Mouse (Mus musculus): Measurements from ENCODE around the gene Adcy1. TPM values are rescaled to one million over a fixed set of nuclear protein-coding genes. Genes with fewer than 3 reads are reported as not detected.

Adcy1 gene
- total RNA-seq, 2 experiments from 2014 or later: 264 to 305 TPM

DNA sequence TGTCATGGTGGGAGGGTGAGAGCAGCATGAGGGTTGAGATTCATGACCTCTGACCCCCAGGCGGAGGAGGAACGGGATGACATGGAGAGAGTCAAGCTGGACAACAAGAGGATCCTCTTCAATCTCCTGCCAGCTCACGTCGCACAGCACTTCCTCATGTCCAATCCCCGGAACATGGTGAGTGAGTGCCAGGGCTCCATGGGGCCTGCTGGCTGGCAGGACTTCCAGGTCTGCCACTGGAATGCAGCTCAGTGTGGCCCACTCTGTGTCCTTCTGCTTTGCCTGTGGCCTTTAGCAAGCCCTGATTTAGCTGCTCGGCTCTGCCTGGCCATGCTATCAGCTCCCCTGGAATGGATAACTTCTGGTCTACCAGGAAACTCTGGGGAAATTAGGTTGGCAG, 96.9 kb downstream of the Adcy1 start:
- intact Hi-C loops (cut with DNase I): loop anchor here (5.0 kb wide), 1 partner anchor 503 kb away; the partner anchor contains the start of gene Ramp3
- DNase-seq (ENCODE audit: low spot score in 2 of 2): no peak

DNA sequence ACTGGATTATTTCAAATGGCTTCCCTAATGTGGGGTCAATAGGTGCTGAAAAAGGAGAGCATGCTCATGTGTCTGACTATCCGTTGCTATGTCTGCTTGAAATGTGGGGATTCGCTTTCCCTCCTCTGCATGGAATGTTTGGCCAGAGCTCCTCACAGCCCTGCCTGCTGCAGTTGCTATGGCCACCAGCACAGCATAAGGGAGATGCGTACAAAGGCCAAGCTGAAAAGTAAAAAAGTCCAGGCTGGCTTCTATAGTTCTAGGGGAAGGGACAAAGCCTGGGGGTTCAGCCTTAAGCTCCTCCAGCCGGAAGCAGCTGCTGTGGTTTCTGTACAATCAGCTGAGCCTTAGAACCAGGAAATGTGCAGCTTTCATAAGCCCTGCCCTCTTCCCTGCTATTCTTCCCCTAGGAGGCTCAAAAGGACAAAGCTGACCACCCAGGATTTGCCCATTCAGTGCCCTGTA, 97.4 kb downstream of the Adcy1 start:
- intact Hi-C loops (cut with DNase I): loop anchor here (5.0 kb wide), 1 partner anchor 503 kb away; the partner anchor contains the start of gene Ramp3
- no peak for DNase-seq (ENCODE audit: low spot score in 2 of 2)

DNA sequence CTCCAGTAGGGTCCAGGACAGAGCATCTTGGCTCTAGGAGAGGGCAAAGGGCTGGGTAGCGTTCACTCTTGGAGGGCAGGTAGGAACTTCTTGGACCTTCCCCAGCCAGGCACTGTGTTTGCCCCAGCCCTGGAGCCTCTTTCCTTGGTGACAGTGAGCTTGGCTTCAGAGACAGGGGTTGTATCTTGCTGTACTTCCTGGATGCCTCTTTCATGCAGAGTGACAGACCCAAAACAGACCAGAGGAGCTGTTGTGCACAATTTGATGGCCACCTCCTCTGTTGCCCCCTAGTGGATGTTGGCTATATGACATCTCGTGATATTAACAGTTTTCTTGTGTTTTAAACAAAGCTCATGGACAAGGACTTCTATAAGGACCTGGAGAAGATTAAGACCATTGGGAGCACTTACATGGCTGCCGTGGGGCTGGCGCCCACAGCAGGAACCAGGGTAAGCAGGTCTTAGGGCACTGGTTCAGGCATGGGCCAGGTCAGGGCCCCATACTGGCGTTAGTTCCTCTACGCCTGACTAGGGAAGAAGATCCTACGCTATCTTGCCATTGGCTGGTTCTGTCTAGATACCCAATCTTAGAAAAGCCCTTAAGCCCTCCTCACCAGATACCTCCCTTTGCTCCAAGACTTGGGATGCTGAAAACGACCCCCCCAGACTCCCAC, 98.3 kb downstream of the Adcy1 start:
- intact Hi-C loops (cut with DNase I): loop anchor here (5.0 kb wide), 1 partner anchor 504 kb away; the partner anchor contains the start of gene Ramp3
- DNase-seq (ENCODE audit: low spot score in 2 of 2): no peak

DNA sequence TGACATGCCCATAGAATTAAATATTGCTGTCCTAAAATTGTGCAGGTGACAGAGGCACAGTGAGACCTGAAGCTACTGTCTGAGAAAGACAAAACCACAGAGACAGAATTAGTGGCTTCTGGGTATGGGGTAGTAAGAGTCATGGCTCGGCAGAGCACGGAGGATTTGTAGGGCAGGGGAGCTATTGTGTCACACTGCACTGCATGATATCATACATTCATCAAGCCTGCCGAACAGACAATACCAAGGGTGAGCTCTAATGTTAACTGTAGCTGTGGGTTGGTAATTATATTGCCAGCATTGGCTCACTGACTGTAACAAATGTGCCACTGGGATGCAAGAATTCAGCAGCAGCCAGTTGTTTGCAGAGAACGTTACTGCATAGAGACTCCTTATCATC, 101.1 kb downstream of the Adcy1 start:
- intact Hi-C loops (cut with DNase I): loop anchor here (5.0 kb wide), 1 partner anchor 507 kb away; the partner anchor contains the start of gene Ramp3
- DNase-seq (ENCODE audit: low spot score in 2 of 2): no peak

DNA sequence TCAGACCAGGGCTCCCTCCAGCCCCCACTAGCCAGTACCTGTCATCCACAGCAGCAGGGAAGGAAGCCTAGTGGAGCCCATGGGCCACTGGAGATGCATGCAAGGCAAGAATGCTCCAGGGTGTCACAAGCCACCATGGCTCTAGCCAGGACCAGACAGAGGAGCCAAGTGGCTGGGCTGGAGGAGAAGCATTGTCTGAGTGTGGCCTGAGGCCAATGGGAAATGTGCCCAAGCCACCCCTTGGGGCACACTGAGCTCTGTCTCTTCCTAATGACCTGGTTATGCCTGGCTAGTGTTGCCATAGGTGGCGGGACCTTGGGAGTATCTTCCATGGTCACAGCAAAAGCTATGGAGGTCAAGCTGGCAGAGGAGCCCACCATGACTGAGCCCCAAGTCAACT, 106.4 kb downstream of the Adcy1 start:
- DNase-seq (ENCODE audit: low spot score in 2 of 2): no peak
- intact Hi-C loops (cut with DNase I): no loop called here

DNA sequence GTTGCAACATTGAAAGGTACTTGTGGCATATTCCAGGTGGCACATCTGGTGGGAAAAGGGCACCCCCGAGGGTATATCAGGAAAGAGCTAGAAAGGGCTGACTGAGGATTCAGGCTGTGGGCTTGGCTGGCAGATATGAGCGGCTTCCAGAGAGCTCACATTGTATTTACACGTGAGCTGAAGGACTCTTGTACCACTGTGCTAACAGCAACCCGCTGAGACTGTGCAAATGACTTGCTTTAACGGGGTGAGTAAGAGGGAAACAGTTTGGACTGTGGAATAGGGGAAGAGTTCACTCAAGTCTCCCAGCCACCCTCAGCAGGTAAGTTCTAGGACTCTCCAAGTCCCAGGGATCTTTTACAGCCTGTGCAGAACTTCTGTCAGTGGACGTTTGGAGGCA, 110.4 kb downstream of the Adcy1 start:
- no peak for DNase-seq (ENCODE audit: low spot score in 2 of 2)

DNA sequence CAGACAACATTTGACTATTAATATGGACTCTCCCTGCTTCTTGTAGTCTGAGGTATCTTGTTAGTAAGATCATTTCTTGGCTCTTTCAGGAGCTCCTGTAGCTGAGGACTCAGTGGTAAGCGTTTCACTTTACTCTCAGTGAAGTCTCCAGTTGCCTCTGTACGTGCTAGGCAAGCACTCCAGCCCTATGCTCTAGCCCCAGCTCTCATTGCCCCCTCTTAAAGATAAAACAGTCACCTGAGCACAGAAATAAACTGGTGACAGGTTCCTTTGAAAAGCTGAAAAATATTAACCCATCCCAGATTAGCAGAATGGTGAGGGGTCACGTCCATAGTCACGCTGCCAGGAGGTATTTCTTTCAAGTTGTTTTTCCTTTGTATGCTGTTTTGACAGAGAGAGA, 115.4 kb downstream of the Adcy1 start:
- no peak for DNase-seq (ENCODE audit: low spot score in 2 of 2)
- intact Hi-C loops (cut with DNase I): no loop called here

More for the DNA sequence above, 110.4 kb downstream of the Adcy1 start:
- intact Hi-C loops (cut with DNase I): no loop called here

DNA sequence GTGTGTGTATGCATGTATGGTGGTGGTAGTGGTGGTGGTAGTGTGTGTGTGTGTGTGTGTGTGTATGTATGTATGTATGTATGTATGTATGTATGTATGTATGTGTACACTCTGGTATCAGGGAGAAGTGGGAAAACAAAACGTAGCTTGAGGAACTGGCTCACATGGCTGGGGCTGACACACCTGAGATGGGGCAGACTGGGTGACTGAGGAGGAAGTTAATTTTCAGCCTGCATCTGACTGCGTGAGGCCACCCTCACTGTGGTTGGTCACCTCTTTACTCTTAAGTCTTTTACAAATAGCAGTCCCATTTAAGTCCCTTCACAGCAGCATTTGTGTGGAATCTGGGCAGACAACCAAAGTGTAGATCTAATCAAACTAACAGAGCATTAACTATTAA, 116.0 kb downstream of the Adcy1 start:
- no peak for DNase-seq (ENCODE audit: low spot score in 2 of 2)
- intact Hi-C loops (cut with DNase I): no loop called here

DNA sequence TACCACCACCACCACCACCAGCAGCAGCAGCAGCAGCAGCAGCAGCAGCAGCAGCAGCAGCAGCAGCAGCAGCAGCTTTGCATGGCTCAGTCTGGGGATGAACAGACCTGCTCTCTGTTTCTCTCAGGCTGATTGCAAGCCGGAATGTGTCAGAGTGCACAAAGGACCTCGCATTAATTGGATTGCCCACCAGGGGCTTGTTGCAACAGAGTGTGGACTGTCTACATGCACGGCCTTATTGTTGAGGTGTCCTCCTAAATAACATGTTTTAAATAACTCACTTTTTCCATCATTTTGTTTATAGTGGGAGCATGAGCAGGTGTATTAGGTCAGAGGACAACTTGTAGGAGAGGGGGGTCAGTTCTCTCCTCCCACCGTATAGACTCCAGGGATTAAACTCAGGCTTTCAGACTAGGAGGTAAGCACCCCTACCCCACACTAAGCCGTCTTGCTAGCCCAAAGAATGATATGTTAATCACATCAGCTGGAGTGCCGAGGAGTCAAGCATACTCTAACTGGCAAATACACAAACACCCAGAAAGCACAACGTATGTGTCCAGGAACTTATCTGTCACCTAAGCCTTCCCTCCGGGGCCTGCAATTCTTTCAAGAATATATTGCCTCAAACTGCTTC, 119.2 kb downstream of the Adcy1 start:
- intact Hi-C loops (cut with DNase I): no loop called here
- no peak for DNase-seq (ENCODE audit: low spot score in 2 of 2)

DNA sequence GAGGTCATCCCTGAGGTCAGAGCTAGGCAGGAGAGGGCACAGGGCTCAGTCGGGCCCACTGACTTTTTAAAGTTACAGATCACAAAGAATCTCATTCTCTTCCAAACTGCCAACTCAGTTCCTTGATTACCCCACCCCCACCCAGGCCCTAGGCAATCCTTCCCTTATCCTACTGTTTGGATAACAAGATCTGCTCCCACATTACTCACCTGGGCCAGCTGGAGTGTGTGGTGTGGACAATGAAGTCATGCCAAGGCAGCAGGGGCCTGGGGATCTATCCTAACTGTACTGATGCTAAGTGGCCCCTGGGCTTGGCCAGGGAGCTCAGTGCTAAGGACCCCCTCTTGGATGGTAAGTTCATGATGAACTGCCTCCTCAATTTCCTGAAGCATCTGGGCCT, 121.1 kb downstream of the Adcy1 start:
- no peak for DNase-seq (ENCODE audit: low spot score in 2 of 2)
- intact Hi-C loops (cut with DNase I): no loop called here

DNA sequence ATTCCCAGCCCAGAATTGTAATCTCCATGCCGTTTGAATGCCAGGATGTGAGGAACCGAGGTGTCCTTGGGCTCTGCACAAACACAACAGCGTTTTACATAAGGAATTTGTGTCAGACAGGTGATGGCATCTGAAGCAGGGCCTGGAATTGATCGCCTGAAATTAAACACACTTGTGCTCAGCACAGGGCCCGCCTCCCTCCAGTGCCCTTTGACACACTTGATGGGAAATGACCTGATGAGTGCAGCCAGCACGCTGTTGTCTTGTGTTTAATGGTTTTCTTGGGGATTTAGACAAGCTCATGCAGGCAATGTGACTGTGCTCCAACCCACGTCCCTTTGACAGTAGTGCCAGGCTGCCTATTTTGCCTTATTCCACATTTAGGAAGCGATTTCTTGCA, 124.2 kb downstream of the Adcy1 start:
- intact Hi-C loops (cut with DNase I): no loop called here
- DNase-seq (ENCODE audit: low spot score in 2 of 2): no peak

DNA sequence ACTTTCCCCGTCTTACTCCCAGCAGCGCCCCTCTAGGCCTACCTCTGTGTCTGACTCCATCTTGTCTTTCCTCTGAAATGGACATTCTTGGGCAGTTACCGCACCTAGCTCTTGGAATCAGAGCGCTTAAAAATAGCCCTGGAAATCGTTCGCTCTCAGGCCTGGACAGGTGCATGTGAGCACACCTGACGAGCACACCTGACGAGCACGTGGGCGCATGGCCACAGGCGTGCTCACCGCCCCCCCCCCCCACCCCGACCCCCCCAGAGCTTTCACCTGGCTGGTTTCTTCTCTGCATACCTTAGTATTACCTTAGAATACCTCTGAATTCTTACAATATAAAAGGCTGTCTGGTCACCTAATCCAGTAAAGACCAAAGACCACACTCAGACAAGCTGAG, 125.2 kb downstream of the Adcy1 start, which contains the start of gene Gm11985:
Gene Gm11985, minus strand, starts transcription at position 101 of the 400 bp plus-strand sequence.
- intact Hi-C loops (cut with DNase I): no loop called here

DNA sequence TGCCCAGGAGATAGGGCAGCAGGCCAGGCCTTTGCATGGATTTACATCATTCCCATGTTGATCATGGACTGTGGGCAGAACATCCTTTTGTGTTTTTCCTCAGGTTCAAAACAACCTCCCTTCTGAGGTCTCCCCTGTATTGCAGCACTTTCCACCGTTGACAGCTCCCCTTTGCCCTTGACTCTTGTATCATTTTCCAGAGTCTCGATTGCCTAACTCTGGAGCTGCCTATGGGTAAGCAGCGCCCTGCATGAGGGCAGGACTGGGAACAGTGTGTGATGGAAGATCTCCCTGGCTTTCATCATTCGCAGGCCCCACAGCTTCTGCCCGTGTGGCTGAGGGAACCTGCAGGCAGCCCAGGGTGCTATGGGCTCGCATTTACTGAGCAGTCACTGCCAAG, 129.4 kb downstream of the Adcy1 start:
- DNase-seq (ENCODE audit: low spot score in 2 of 2): no peak
- intact Hi-C loops (cut with DNase I): no loop called here

More for the DNA sequence above, 125.2 kb downstream of the Adcy1 start, which contains the start of gene Gm11985:
- no peak for DNase-seq (ENCODE audit: low spot score in 2 of 2)

DNA sequence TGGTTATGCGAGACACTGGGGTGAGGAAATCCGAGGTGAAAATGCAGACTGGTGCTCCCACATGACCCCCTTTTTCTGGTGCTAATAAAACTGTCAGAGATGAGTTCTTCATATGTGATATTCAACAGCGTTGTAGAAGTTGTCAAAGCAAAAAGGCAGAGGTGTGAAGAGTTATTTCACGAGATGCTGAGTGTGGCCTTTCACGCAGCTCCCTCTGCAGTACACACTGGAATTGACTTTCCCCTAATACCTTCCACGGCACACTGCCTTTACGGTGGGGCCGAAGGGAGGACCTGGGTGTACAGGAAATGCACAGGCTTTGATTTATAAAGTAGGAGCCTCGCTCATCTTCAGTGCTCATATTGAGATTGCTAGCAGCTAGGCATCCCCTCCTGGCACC, 129.8 kb downstream of the Adcy1 start:
- no peak for DNase-seq (ENCODE audit: low spot score in 2 of 2)
- intact Hi-C loops (cut with DNase I): no loop called here

DNA sequence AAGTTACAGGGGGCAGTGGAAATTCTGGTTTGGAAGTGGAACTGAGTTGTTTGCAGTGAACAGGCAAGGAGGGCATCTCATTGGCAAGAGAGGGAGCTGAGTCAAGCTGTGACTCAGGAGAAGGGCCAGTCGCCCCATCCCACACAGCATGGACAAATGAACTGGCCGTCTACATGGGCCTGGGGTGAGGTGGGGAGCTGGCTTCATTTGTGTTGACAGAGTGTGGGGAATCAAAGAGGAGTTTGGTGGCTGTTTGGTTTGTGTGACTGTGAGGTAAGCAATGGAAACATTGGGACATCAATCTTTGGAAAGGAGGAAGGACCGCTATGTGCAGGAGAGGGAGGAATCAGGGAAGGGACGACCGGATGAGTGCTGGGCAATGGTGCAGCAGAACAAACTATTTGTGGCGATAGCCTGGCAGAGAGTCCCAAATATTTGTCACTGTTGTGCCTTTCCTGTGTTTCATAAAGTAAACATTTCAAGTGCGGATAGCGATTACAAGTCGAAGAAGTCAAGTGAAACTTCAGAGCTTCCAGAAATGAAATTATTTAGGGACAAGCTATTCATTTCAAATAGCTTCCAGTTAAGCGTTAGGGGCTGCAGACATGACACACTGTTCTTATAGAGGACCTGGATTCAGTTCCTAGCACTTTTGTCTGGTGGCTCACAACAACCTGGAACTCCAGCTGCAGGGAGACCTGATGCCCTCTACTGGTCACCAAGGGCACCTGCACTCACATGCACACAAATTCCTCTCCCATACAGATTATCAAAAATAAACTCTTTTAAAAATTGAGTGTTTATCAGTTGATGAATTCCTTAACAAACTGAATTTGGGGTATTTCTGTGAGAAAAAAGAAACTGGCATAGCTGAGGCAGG, 131.4 kb downstream of the Adcy1 start:
- intact Hi-C loops (cut with DNase I): loop anchor here (5.0 kb wide), 1 partner anchor 537 kb away; the partner anchor contains the start of gene Ramp3
- DNase-seq (ENCODE audit: low spot score in 2 of 2): no peak

DNA sequence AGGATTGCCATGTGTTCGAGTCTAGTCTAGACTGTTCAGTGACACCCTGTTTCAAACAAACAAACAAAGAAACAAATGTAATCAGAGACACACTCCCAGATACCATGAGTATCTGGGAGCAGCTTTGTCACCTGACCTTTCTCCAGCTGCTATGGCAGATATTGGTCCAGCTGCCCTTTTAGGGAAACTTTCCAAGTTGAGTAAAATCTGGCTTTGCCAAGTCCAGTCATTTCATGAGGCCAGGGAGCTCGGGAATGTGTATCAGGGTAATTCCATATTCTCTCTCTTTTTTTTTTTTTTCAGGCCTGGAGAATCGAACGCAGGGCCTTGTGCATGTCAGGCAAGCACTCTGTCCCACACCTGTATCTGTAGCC, 132.0 kb downstream of the Adcy1 start:
- DNase-seq (ENCODE audit: low spot score in 2 of 2): no peak
- intact Hi-C loops (cut with DNase I): loop anchor here (5.0 kb wide), 1 partner anchor 538 kb away; the partner anchor contains the start of gene Ramp3

DNA sequence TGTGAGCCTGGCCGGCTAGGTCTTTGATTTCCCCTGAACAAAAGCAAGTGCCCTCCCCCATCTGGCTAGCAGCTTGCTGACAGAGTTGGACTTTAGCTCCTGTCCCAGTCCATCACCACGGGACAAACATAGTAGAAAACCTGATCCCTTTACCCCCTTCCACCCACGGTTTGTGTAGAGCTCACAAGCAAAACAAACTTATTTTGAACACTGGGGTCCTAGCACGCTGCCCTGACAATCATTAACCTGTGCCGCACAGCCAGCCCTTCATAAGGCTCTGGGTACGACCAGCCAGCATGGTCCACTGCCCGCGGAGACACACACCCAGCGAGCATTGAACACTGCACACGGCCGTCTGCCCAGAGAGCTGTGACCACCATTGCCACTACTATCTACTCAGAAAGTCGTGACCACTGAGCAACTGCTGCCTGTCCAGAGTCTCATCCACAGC, 134.2 kb downstream of the Adcy1 start, which contains the start of gene Igfbp1:
Gene Igfbp1, plus strand, starts transcription at position 292 of the 451 bp plus-strand sequence.
- DNase-seq (ENCODE audit: low spot score in 2 of 2): no peak
- intact Hi-C loops (cut with DNase I): loop anchor here (5.0 kb wide), 1 partner anchor 540 kb away; the partner anchor contains the start of gene Ramp3

DNA sequence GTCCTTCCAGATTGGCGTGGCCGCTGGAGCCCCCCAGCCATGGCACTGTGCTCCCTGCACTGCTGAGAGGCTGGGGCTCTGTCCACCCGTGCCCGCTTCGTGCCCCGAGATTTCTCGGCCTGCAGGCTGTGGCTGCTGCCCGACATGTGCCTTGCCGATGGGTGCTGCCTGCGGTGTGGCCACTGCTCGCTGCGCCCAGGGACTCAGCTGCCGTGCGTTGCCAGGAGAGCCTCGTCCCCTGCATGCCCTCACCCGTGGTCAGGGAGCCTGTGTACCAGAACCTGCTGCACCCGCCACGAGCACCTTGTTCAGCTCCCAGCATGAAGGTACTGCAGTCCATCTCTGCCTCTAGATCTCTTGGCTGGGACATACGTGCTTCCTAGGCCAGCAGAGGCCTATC, 134.7 kb downstream of the Adcy1 start:
- intact Hi-C loops (cut with DNase I): loop anchor here (5.0 kb wide), 1 partner anchor 541 kb away; the partner anchor contains the start of gene Ramp3
- DNase-seq (ENCODE audit: low spot score in 2 of 2): no peak

DNA sequence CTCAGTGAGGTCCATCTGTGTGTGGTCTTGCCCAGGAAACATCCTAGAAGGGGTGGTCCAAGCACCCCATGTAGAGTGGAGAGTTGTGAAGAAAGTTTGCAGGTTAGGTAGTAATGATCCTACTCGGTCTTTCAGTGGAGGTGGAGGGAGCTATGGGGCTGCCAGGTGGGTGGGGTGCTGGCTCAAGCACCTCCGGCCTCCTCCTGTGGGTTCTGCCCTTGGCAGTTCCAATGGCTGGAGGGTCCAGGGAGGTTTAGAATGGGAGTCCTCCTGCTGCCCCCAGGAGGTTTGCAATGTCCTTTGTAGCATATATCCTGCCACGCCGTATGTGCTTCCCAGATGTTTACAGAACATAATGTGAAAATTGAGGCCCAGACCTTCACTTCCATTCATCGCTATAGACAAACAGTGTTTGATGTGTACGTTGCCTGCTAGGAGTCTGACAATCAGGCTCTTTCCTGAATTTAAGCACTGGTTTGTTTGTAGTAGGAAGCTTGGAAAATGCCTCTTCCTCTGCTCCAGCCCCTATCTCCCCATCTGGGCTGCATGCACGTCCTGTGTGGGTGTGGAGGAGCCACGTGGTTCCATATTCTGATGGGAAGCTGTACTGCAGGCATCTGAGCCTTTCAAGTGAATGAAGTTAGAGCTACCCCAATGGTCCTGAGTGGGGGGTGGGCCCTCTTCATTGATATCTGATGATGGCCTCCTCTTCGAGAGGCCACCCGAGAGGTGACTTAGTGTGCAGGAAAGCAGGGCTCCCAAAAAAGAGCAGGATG, 135.4 kb downstream of the Adcy1 start:
- no peak for DNase-seq (ENCODE audit: low spot score in 2 of 2)
- intact Hi-C loops (cut with DNase I): loop anchor here (5.0 kb wide), 1 partner anchor 541 kb away; the partner anchor contains the start of gene Ramp3

Data from left cerebral cortex, postnatal 36 days (tissue).